Mouse (Mus musculus): ENCODE data around the gene Cecr2. TPM values are rescaled to one million over a fixed set of nuclear protein-coding genes. Genes with fewer than 3 reads are reported as not detected.

The Cecr2 gene
- polyA plus RNA-seq, 1 experiment from 2014 or later: 7.3 TPM

- peak; percentile 78 for ATAC-seq
- Histone ChIP-seq H3K4me1 (no peaks in the 10 kb centered on the region), H3K9ac (no peak overlapping the region), H3K4me2 (no peak overlapping the region), H3K4me3 (no peak overlapping the region), H3K9me3 (replicated peaks) (no peaks in the 10 kb centered on the region), H3K36me3 (ENCODE audit: poor library complexity, severe bottlenecking) (peaks cover 15% of the 10 kb centered on the region), H3K27ac (no peak overlapping the region), H3K27me3 (no peaks in the 10 kb centered on the region)
- 79% methylated on average over 3 of the region's 3 CpGs for WGBS
These were observed 70.4 kb downstream of the Cecr2 start for GRCm38 (mm10) chr6:120736566-120736965.

- H3K4me3 ChIP-seq: no peak overlapping the region
- H3K9me3 ChIP-seq (replicated peaks): no peaks in the 10 kb centered on the region
- 91% methylated on average over 2 of the region's 2 CpGs for WGBS
- H3K27ac ChIP-seq: no peak overlapping the region
- no peak overlapping the region for H3K4me2 ChIP-seq
- H3K27me3 ChIP-seq: no peaks in the 10 kb centered on the region
- H3K4me1 ChIP-seq: no peaks in the 10 kb centered on the region
- no peak overlapping the region for H3K9ac ChIP-seq
- ATAC-seq: no peak
- H3K36me3 ChIP-seq (ENCODE audit: poor library complexity, severe bottlenecking): peaks cover 14% of the 10 kb centered on the region
These were observed 77.0 kb downstream of the Cecr2 start for GRCm38 (mm10) chr6:120743130-120743529.

GRCm38 (mm10) chr6:120744266-120744665 is 78.1 kb downstream of the Cecr2 start:
- Histone ChIP-seq H3K27me3 (no peaks in the 10 kb centered on the region), H3K36me3 (ENCODE audit: poor library complexity, severe bottlenecking) (peaks cover 4% of the 10 kb centered on the region; the same call in 1 of the 2 replicates), H3K4me3 (no peak overlapping the region), H3K4me1 (no peaks in the 10 kb centered on the region), H3K27ac (no peak overlapping the region), H3K9ac (no peak overlapping the region), H3K4me2 (no peak overlapping the region), H3K9me3 (replicated peaks) (no peaks in the 10 kb centered on the region)
- ATAC-seq: no peak
- 92% methylated on average over 7 of the region's 7 CpGs for WGBS

GRCm38 (mm10) chr6:120746416-120746815 is 80.2 kb downstream of the Cecr2 start:
- Histone ChIP-seq H3K9ac (no peak overlapping the region), H3K4me3 (no peak overlapping the region), H3K27ac (no peak overlapping the region), H3K9me3 (replicated peaks) (no peaks in the 10 kb centered on the region), H3K27me3 (no peaks in the 10 kb centered on the region), H3K4me2 (no peak overlapping the region), H3K4me1 (no peaks in the 10 kb centered on the region), H3K36me3 (ENCODE audit: poor library complexity, severe bottlenecking) (peaks cover 11% of the 10 kb centered on the region)
- WGBS: 92% methylated on average over 2 of the region's 2 CpGs
- ATAC-seq: no peak

- H3K27ac ChIP-seq: no peak overlapping the region
- no peaks in the 10 kb centered on the region for H3K27me3 ChIP-seq
- H3K4me1 ChIP-seq: no peaks in the 10 kb centered on the region
- 89% methylated on average over 2 of the region's 2 CpGs for WGBS
- H3K9me3 ChIP-seq (replicated peaks): no peaks in the 10 kb centered on the region
- H3K4me3 ChIP-seq: no peak overlapping the region
- no peak for ATAC-seq
- no peak overlapping the region for H3K4me2 ChIP-seq
- peaks cover 82% of the 10 kb centered on the region for H3K36me3 ChIP-seq (ENCODE audit: poor library complexity, severe bottlenecking)
- H3K9ac ChIP-seq: no peak overlapping the region
These were observed 95.0 kb downstream of the Cecr2 start for GRCm38 (mm10) chr6:120761151-120761550.

GRCm38 (mm10) chr6:120769972-120770371 is 103.8 kb downstream of the Cecr2 start:
- no peak overlapping the region for H3K27ac ChIP-seq
- 94% methylated on average over 1 of the region's 1 CpGs for WGBS
- H3K9me3 ChIP-seq (replicated peaks): no peaks in the 10 kb centered on the region
- no peak overlapping the region for H3K9ac ChIP-seq
- no peaks in the 10 kb centered on the region for H3K27me3 ChIP-seq
- peaks cover 25% of the 10 kb centered on the region for H3K4me1 ChIP-seq
- ATAC-seq: no peak
- H3K4me2 ChIP-seq: no peak overlapping the region
- H3K36me3 ChIP-seq (ENCODE audit: poor library complexity, severe bottlenecking): peaks cover 19% of the 10 kb centered on the region
- no peak overlapping the region for H3K4me3 ChIP-seq

GRCm38 (mm10) chr6:120771366-120771765 is 105.2 kb downstream of the Cecr2 start:
- H3K9ac ChIP-seq: no peak overlapping the region
- no peak overlapping the region for H3K4me3 ChIP-seq
- no peak overlapping the region for H3K27ac ChIP-seq
- WGBS: 85% methylated on average over 1 of the region's 1 CpGs
- H3K4me1 ChIP-seq: peaks cover 25% of the 10 kb centered on the region
- peaks cover 5% of the 10 kb centered on the region for H3K36me3 ChIP-seq (ENCODE audit: poor library complexity, severe bottlenecking)
- no peaks in the 10 kb centered on the region for H3K9me3 ChIP-seq (replicated peaks)
- no peaks in the 10 kb centered on the region for H3K27me3 ChIP-seq
- ATAC-seq: no peak
- H3K4me2 ChIP-seq: no peak overlapping the region

- Histone ChIP-seq H3K27ac (peak overlapping the region; percentile 84; the same call in 1 of the 2 replicates), H3K4me2 (no peak overlapping the region), H3K27me3 (no peaks in the 10 kb centered on the region), H3K9me3 (replicated peaks) (no peaks in the 10 kb centered on the region), H3K4me1 (peaks cover 25% of the 10 kb centered on the region), H3K9ac (no peak overlapping the region), H3K4me3 (no peak overlapping the region), H3K36me3 (ENCODE audit: poor library complexity, severe bottlenecking) (peaks cover 3% of the 10 kb centered on the region; the same call in 1 of the 2 replicates)
- no peak for ATAC-seq
These were observed 105.9 kb downstream of the Cecr2 start for GRCm38 (mm10) chr6:120772025-120772424.

- Histone ChIP-seq H3K4me3 (no peak within 1 kb of the TSS), H3K36me3 (ENCODE audit: poor library complexity, severe bottlenecking) (peaks cover 3% of the 10 kb centered on the region; the same call in 1 of the 2 replicates), H3K9ac (peak within 1 kb of the TSS; percentile 28; the same call in 1 of the 2 replicates), H3K9me3 (replicated peaks) (no peaks in the 10 kb centered on the region), H3K4me2 (no peak within 1 kb of the TSS), H3K27me3 (no peaks in the 10 kb centered on the region), H3K27ac (peak within 1 kb of the TSS; percentile 84), H3K4me1 (peaks cover 25% of the 10 kb centered on the region)
- peak; percentile 85 for ATAC-seq
- 11% methylated on average over 5 of the region's 5 CpGs for WGBS
These were observed 107.0 kb downstream of the Cecr2 start, which contains the start of gene Slc25a18 for GRCm38 (mm10) chr6:120773149-120773628. TSS of gene Slc25a18 (plus strand) at chr6:120773578.

- no peak overlapping the region for H3K4me2 ChIP-seq
- no peaks in the 10 kb centered on the region for H3K9me3 ChIP-seq (replicated peaks)
- WGBS: 56% methylated on average over 6 of the region's 6 CpGs
- H3K36me3 ChIP-seq (ENCODE audit: poor library complexity, severe bottlenecking): 0 out of 2 replicates have a peak, but pooled peaks cover 3% of the 10 kb centered on the region
- peak; percentile 44 for ATAC-seq
- peaks cover 25% of the 10 kb centered on the region for H3K4me1 ChIP-seq
- H3K27me3 ChIP-seq: no peaks in the 10 kb centered on the region
- H3K9ac ChIP-seq: peak overlapping the region; percentile 9; the same call in 1 of the 2 replicates
- peak overlapping the region; percentile 84 for H3K27ac ChIP-seq
- no peak overlapping the region for H3K4me3 ChIP-seq
These were observed 107.6 kb downstream of the Cecr2 start for GRCm38 (mm10) chr6:120773763-120774162.

- Histone ChIP-seq H3K9ac (no peak overlapping the region), H3K36me3 (ENCODE audit: poor library complexity, severe bottlenecking) (no peaks in the 10 kb centered on the region), H3K4me1 (peaks cover 25% of the 10 kb centered on the region), H3K27me3 (no peaks in the 10 kb centered on the region), H3K4me3 (no peak overlapping the region), H3K4me2 (no peak overlapping the region), H3K9me3 (replicated peaks) (no peaks in the 10 kb centered on the region), H3K27ac (no peak overlapping the region)
- 82% methylated on average over 3 of the region's 3 CpGs for WGBS
- ATAC-seq: no peak
These were observed 110.1 kb downstream of the Cecr2 start for GRCm38 (mm10) chr6:120776286-120776685.

- Histone ChIP-seq H3K4me3 (no peak overlapping the region), H3K4me1 (peaks cover 18% of the 10 kb centered on the region)
- no peak for ATAC-seq
These were observed 111.4 kb downstream of the Cecr2 start for GRCm38 (mm10) chr6:120777533-120777932.

GRCm38 (mm10) chr6:120778226-120778625 is 112.1 kb downstream of the Cecr2 start:
- H3K4me1 ChIP-seq: peaks cover 11% of the 10 kb centered on the region
- H3K4me2 ChIP-seq: no peak overlapping the region
- no peak for ATAC-seq
- no peaks in the 10 kb centered on the region for H3K27me3 ChIP-seq
- 73% methylated on average over 3 of the region's 3 CpGs for WGBS
- no peak overlapping the region for H3K9ac ChIP-seq
- no peak overlapping the region for H3K27ac ChIP-seq
- H3K4me3 ChIP-seq: no peak overlapping the region
- no peaks in the 10 kb centered on the region for H3K9me3 ChIP-seq (replicated peaks)
- H3K36me3 ChIP-seq (ENCODE audit: poor library complexity, severe bottlenecking): no peaks in the 10 kb centered on the region

More at GRCm38 (mm10) chr6:120777533-120777932, 111.4 kb downstream of the Cecr2 start:
- no peak overlapping the region for H3K9ac ChIP-seq
- H3K9me3 ChIP-seq (replicated peaks): no peaks in the 10 kb centered on the region
- H3K27me3 ChIP-seq: no peaks in the 10 kb centered on the region
- no peak overlapping the region for H3K27ac ChIP-seq
- WGBS: 89% methylated on average over 9 of the region's 9 CpGs
- H3K36me3 ChIP-seq (ENCODE audit: poor library complexity, severe bottlenecking): no peaks in the 10 kb centered on the region
- H3K4me2 ChIP-seq: no peak overlapping the region
